In the genomic region with DNA sequence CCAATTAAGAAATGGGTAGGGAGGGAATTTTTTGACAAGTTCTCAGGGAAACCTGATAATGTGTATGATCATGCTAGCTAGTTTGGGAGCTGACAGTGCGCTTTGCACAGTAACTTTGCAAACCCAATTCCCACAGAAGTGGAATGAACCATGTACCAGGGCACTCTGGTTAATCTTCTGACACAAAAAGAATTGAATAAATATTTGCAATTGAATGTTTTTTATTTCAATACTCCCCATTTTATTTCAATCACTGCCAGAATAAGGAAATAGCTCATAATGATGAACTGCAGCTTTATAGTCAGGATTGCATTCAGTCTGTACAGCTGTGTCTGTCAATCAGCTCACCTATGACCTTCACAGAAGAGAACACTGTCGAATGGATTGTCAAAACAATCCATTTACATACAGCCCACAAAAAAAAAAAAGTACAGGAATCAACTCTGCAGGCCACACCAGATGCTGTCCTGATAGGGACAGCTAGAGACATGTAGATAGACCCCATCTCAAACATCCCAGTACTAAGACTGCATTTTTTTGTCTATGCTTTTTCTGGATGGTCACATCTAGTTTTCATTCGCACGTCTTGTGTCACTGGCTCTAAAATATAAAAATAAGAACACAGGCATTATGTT, we compare ENCODE assay signal across 9 mouse cellular contexts. TPM values are rescaled to one million over a fixed set of nuclear protein-coding genes. Genes with fewer than 3 reads are reported as not detected.
DNase-seq lines count a peak whose midpoint lies in the region; ATAC-seq and TF ChIP-seq lines count a peak whose summit lies in the region.
"Had no signal": no experiment of that assay in that cellular context is flagged by ENCODE, and none has a peak within 500 bp of the region (broad histone marks: within the 10 kb centered on the region; RNA-seq: fewer than 3 reads in every experiment).

No protein-coding gene starts in this region.

- H3K36me3 ChIP-seq in embryonic facial prominence, embryonic 10.5 days (replicated peaks): peaks cover 24% of the 10 kb centered on the region
- H3K36me3 ChIP-seq in intestine, embryonic 15.5 days: peaks cover 5% of the 10 kb centered on the region; the same call in 1 of the 2 replicates

- ATAC-seq in intestine, embryonic 15.5 days: no peak

- 25% methylated on average over 4 of the region's 4 CpGs for WGBS in embryonic facial prominence, embryonic 10.5 days
- 20% methylated on average over 4 of the region's 4 CpGs for WGBS in intestine, embryonic 15.5 days

- H3K4me2 ChIP-seq in intestine, embryonic 15.5 days (replicated peaks): peak overlapping the region; percentile 51

- DNase-seq in layer of hippocampus, adult 2 months (ENCODE audit: low spot score in 2 of 2): no peak
- no peak for DNase-seq in layer of hippocampus, postnatal 25 days (ENCODE audit: extremely low spot score in 1 of 2, low spot score in 1 of 2)
- DNase-seq in embryonic facial prominence, embryonic 10.5 days (ENCODE audit: low spot score): no peak
- DNase-seq in naive thymus-derived CD4-positive, alpha-beta T cell, adult 2 months (ENCODE audit: low read depth): peak; percentile 12
- no peak for DNase-seq in left cerebral cortex, adult 11 months (ENCODE audit: low spot score)
- no peak for DNase-seq in ovary, postnatal 36 days (ENCODE audit: low spot score)
- no peak for DNase-seq in urinary bladder, postnatal 25 days (ENCODE audit: low spot score)

- no peaks in the 10 kb centered on the region for H3K9me3 ChIP-seq in embryonic facial prominence, embryonic 10.5 days
- H3K9me3 ChIP-seq in intestine, embryonic 15.5 days: no peaks in the 10 kb centered on the region

- 0 out of 2 replicates have a peak overlapping the region, but pooled peaks have one; percentile 28 for H3K27ac ChIP-seq in layer of hippocampus, adult 2 months
- H3K27ac ChIP-seq in embryonic facial prominence, embryonic 10.5 days (replicated peaks): no peak overlapping the region; the same call in 1 of the 2 replicates
- H3K27ac ChIP-seq in intestine, embryonic 15.5 days: no peak overlapping the region

- 0 out of 2 replicates have a peak overlapping the region, but pooled peaks have one; percentile 13 for H3K9ac ChIP-seq in intestine, embryonic 15.5 days

- H3K27me3 ChIP-seq in embryonic facial prominence, embryonic 10.5 days (replicated peaks; ENCODE audit: low read depth, poor library complexity, severe bottlenecking): no peaks in the 10 kb centered on the region
- no peaks in the 10 kb centered on the region for H3K27me3 ChIP-seq in intestine, embryonic 15.5 days (replicated peaks)

- H3K4me1 ChIP-seq in embryonic facial prominence, embryonic 10.5 days: peaks cover 11% of the 10 kb centered on the region
- H3K4me1 ChIP-seq in intestine, embryonic 15.5 days (replicated peaks): no peaks in the 10 kb centered on the region

- TF ChIP-seq CTCF in layer of hippocampus, adult 2 months (conservative IDR thresholded peaks at IDR 0.05): no peak

- peak overlapping the region; percentile 60 for H3K4me3 ChIP-seq in layer of hippocampus, adult 2 months
- peak overlapping the region; percentile 83 for H3K4me3 ChIP-seq in embryonic facial prominence, embryonic 10.5 days
- peak overlapping the region; percentile 68 for H3K4me3 ChIP-seq in intestine, embryonic 15.5 days (replicated peaks)

RNA-seq across cellular contexts. Expression of a gene that starts 26.9 kb away (rescaled TPM):
- 10 to 100 TPM; 21.8 to 25.0 TPM for total RNA-seq in layer of hippocampus, adult 2 months (2021)
- 10 to 100 TPM; 19.6 to 22.2 TPM for total RNA-seq in layer of hippocampus, postnatal 25 days (2021)
- 7.0 and 8.5 TPM in 2 replicates for polyA plus RNA-seq in embryonic facial prominence, embryonic 10.5 days (2016; fragmentation: Nextera tagmentation; extraction: Ambion mirVana)
- polyA plus RNA-seq in intestine, embryonic 15.5 days (2015; fragmentation: Nextera tagmentation; extraction: Ambion mirVana): 7.4 and 7.9 TPM in 2 replicates

RNA-seq across cellular contexts. Expression of a gene that starts 38.6 kb away (rescaled TPM):
- 10 to 100 TPM; 62.7 to 64.7 TPM for total RNA-seq in layer of hippocampus, adult 2 months (2021)
- total RNA-seq in layer of hippocampus, postnatal 25 days (2021): 10 to 100 TPM; 62.4 to 69.4 TPM
- 133 TPM in 2 replicates for polyA plus RNA-seq in embryonic facial prominence, embryonic 10.5 days (2016; fragmentation: Nextera tagmentation; extraction: Ambion mirVana)
- 78.3 and 98.9 TPM in 2 replicates for polyA plus RNA-seq in intestine, embryonic 15.5 days (2015; fragmentation: Nextera tagmentation; extraction: Ambion mirVana)

RNA-seq across cellular contexts. Expression of a gene that starts 59.7 kb away (rescaled TPM):
- total RNA-seq in layer of hippocampus, adult 2 months (2021): 1 to 10 TPM; 1.3 to 1.6 TPM
- 1 to 10 TPM in 1 of 2 experiments, under 1 TPM in 1; 0.54 to 1.5 TPM for total RNA-seq in layer of hippocampus, postnatal 25 days (2021)
- polyA plus RNA-seq in embryonic facial prominence, embryonic 10.5 days (2016; fragmentation: Nextera tagmentation; extraction: Ambion mirVana): 0.07 TPM in 1 of 2 replicates, not detected in the other
- polyA plus RNA-seq in intestine, embryonic 15.5 days (2015; fragmentation: Nextera tagmentation; extraction: Ambion mirVana): not detected in 2 replicates
- total RNA-seq: granulocyte monocyte progenitor cell, adult 5-6 weeks had no signal
